Mouse (Mus musculus) small intestine, adult 2 months (tissue): ENCODE results near the gene Cyp17a1.

Experiments used
- CTCF ChIP-seq: fragments of 200-500 bp; IDR thresholded peaks from 2 replicates; pipeline ENCODE4 v1.5.1; 2012; ENCODE audit warnings: low read depth, mild to moderate bottlenecking, control low read depth, inconsistent platforms, low read length, moderate library complexity, mixed read lengths; ENCODE audit not compliant: insufficient replicate concordance, insufficient read length; ENCODE audit errors: extremely low read depth
- POLR2A ChIP-seq: fragments of 200-500 bp; IDR thresholded peaks from 2 replicates; pipeline ENCODE4 v1.6.1; 2012; ENCODE audit warnings: low read depth, mild to moderate bottlenecking, control low read depth, inconsistent platforms, low read length, moderate library complexity

GRCm38 (mm10) chr19:46675641-46676040, 2.7 kb upstream of the Cyp17a1 start:
- TF ChIP-seq CTCF (no peak), POLR2A (no peak)
